9 mouse cellular contexts compared by ENCODE assay signal in genomic region chr9:106242813-106243488, GRCm38 (mm10). TPM values are rescaled to one million over a fixed set of nuclear protein-coding genes. Genes with fewer than 3 reads are reported as not detected.
DNase-seq lines count a peak whose midpoint lies in the region; ATAC-seq and TF ChIP-seq lines count a peak whose summit lies in the region.
"Had no signal": no experiment of that assay in that cellular context is flagged by ENCODE, and none has a peak within 500 bp of the region (broad histone marks: within the 10 kb centered on the region; RNA-seq: fewer than 3 reads in every experiment).

No protein-coding gene starts in this region.

- no peak for TF ChIP-seq CTCF in hindbrain, postnatal 0 days (IDR thresholded peaks at IDR 0.05; ENCODE audit: low read depth)

- H3K4me2 ChIP-seq in hindbrain, postnatal 0 days (ENCODE audit: low read depth, low read length), result no peak overlapping the region
- H3K4me2 ChIP-seq in hindbrain, embryonic 12.5 days (replicated peaks), result no peak overlapping the region
- H3K4me2 ChIP-seq in forebrain, embryonic 15.5 days (replicated peaks), result no peak overlapping the region

- DNase-seq in hindbrain, postnatal 0 days (ENCODE audit: low spot score), result peak; percentile 45
- peak; percentile 89 for DNase-seq in cerebellum, adult 9-10 months
- peak; percentile 69 for DNase-seq in lung, postnatal 25 days (ENCODE audit: low spot score)
- DNase-seq in right cerebral cortex, postnatal 4 days, result no peak
- no peak for DNase-seq in layer of hippocampus, adult 11-12 months (ENCODE audit: low spot score)

- H3K4me3 ChIP-seq in hindbrain, postnatal 0 days (ENCODE audit: low read length), result no peak overlapping the region
- no peak overlapping the region for H3K4me3 ChIP-seq in hindbrain, embryonic 12.5 days
- no peak overlapping the region for H3K4me3 ChIP-seq in forebrain, embryonic 15.5 days

- no peak overlapping the region for H3K9ac ChIP-seq in hindbrain, postnatal 0 days (replicated peaks; ENCODE audit: low read length)
- H3K9ac ChIP-seq in hindbrain, embryonic 12.5 days, result no peak overlapping the region
- no peak overlapping the region for H3K9ac ChIP-seq in forebrain, embryonic 15.5 days (replicated peaks)

- H3K36me3 ChIP-seq in hindbrain, postnatal 0 days (ENCODE audit: insufficient read depth, low read length), result peaks cover 35% of the 10 kb centered on the region
- peaks cover 52% of the 10 kb centered on the region for H3K36me3 ChIP-seq in hindbrain, embryonic 12.5 days
- H3K36me3 ChIP-seq in forebrain, embryonic 15.5 days, result peaks cover 49% of the 10 kb centered on the region

- no peaks in the 10 kb centered on the region for H3K9me3 ChIP-seq in hindbrain, postnatal 0 days (ENCODE audit: low read length)
- no peaks in the 10 kb centered on the region for H3K9me3 ChIP-seq in hindbrain, embryonic 12.5 days (replicated peaks)
- H3K9me3 ChIP-seq in forebrain, embryonic 15.5 days, result no peaks in the 10 kb centered on the region

- no peaks in the 10 kb centered on the region for H3K27me3 ChIP-seq in hindbrain, postnatal 0 days (ENCODE audit: insufficient read depth, low read length)
- no peaks in the 10 kb centered on the region for H3K27me3 ChIP-seq in hindbrain, embryonic 12.5 days
- no peaks in the 10 kb centered on the region for H3K27me3 ChIP-seq in forebrain, embryonic 15.5 days

- no peak for ATAC-seq in hindbrain, postnatal 0 days
- ATAC-seq in hindbrain, embryonic 12.5 days (ENCODE audit: low FRiP score), result no peak
- ATAC-seq in hematopoietic stem cell, adult 5-6 weeks (replicated peaks in 1 of 2; ENCODE audit: insufficient read depth in 1 of 2, low FRiP score in 2 of 2, low TSS enrichment in 1 of 2, low read depth in 1 of 2, poor library complexity in 2 of 2, severe bottlenecking in 2 of 2), result peak; percentile 62 to 67
- ATAC-seq in forebrain, embryonic 15.5 days (replicated peaks), result no peak

- peaks cover 13% of the 10 kb centered on the region for H3K4me1 ChIP-seq in hindbrain, postnatal 0 days (ENCODE audit: insufficient read depth, low read length)
- peaks cover 15% of the 10 kb centered on the region for H3K4me1 ChIP-seq in hindbrain, embryonic 12.5 days
- peaks cover 14% of the 10 kb centered on the region for H3K4me1 ChIP-seq in forebrain, embryonic 15.5 days

- 75% methylated on average over 19 of the region's 19 CpGs for WGBS in hindbrain, postnatal 0 days
- WGBS in hindbrain, embryonic 12.5 days, result 74% methylated on average over 19 of the region's 19 CpGs
- WGBS in forebrain, embryonic 15.5 days, result 89% methylated on average over 19 of the region's 19 CpGs

- peak overlapping the region; percentile 27; the same call in 1 of the 2 replicates for H3K27ac ChIP-seq in hindbrain, postnatal 0 days
- H3K27ac ChIP-seq in hindbrain, embryonic 12.5 days, result no peak overlapping the region
- H3K27ac ChIP-seq in forebrain, embryonic 15.5 days (replicated peaks), result no peak overlapping the region

RNA-seq across cellular contexts. Expression of gene Alas1, which starts 5.5 kb away (rescaled TPM):
- total RNA-seq in hindbrain, postnatal 0 days (2014; rRNA removed), result 80.9 and 92.7 TPM in 2 replicates
- 80.4 and 92.3 TPM in 2 replicates for polyA plus RNA-seq in hindbrain, postnatal 0 days (2015; fragmentation: Nextera tagmentation; extraction: Ambion mirVana)
- 79.2 and 92.1 TPM in 2 replicates for polyA plus RNA-seq in hindbrain, embryonic 12.5 days (2016; fragmentation: Nextera tagmentation; extraction: Ambion mirVana)
- 72.1 and 85.4 TPM in 2 replicates for total RNA-seq in hematopoietic stem cell, adult 5-6 weeks (2017)
- 93.6 and 101 TPM in 2 replicates for polyA plus RNA-seq in forebrain, embryonic 15.5 days (2015; fragmentation: Nextera tagmentation; extraction: Ambion mirVana)

RNA-seq across cellular contexts. Expression of gene Tlr9, which starts 20.6 kb away (rescaled TPM):
- total RNA-seq in hindbrain, postnatal 0 days (2014; rRNA removed), result 0.36 and 0.37 TPM in 2 replicates
- 0.09 and 0.11 TPM in 2 replicates for polyA plus RNA-seq in hindbrain, postnatal 0 days (2015; fragmentation: Nextera tagmentation; extraction: Ambion mirVana)
- 0.05 and 0.07 TPM in 2 replicates for polyA plus RNA-seq in hindbrain, embryonic 12.5 days (2016; fragmentation: Nextera tagmentation; extraction: Ambion mirVana)
- 0.84 and 1.4 TPM in 2 replicates for total RNA-seq in hematopoietic stem cell, adult 5-6 weeks (2017)
- polyA plus RNA-seq in forebrain, embryonic 15.5 days (2015; fragmentation: Nextera tagmentation; extraction: Ambion mirVana), result not detected in 2 replicates
- total RNA-seq: MEL had no signal

RNA-seq across cellular contexts. Expression of gene Poc1a, which starts 37.9 kb away (rescaled TPM):
- 9.3 and 9.8 TPM in 2 replicates for total RNA-seq in hindbrain, postnatal 0 days (2014; rRNA removed)
- 9.2 and 10.8 TPM in 2 replicates for polyA plus RNA-seq in hindbrain, postnatal 0 days (2015; fragmentation: Nextera tagmentation; extraction: Ambion mirVana)
- 15.4 and 16.4 TPM in 2 replicates for polyA plus RNA-seq in hindbrain, embryonic 12.5 days (2016; fragmentation: Nextera tagmentation; extraction: Ambion mirVana)
- 13.9 and 14.8 TPM in 2 replicates for total RNA-seq in hematopoietic stem cell, adult 5-6 weeks (2017)
- polyA plus RNA-seq in forebrain, embryonic 15.5 days (2015; fragmentation: Nextera tagmentation; extraction: Ambion mirVana), result 13.1 and 13.4 TPM in 2 replicates

RNA-seq across cellular contexts. Expression of gene Twf2, which starts 40.0 kb away (rescaled TPM):
- 57.4 and 72.6 TPM in 2 replicates for total RNA-seq in hindbrain, postnatal 0 days (2014; rRNA removed)
- 42.0 and 43.9 TPM in 2 replicates for polyA plus RNA-seq in hindbrain, postnatal 0 days (2015; fragmentation: Nextera tagmentation; extraction: Ambion mirVana)
- polyA plus RNA-seq in hindbrain, embryonic 12.5 days (2016; fragmentation: Nextera tagmentation; extraction: Ambion mirVana), result 60.2 and 62.1 TPM in 2 replicates
- total RNA-seq in hematopoietic stem cell, adult 5-6 weeks (2017), result 34.2 and 64.2 TPM in 2 replicates
- polyA plus RNA-seq in forebrain, embryonic 15.5 days (2015; fragmentation: Nextera tagmentation; extraction: Ambion mirVana), result 54.8 and 57.3 TPM in 2 replicates

RNA-seq across cellular contexts. Expression of gene Ppm1m, which starts 43.4 kb away (rescaled TPM):
- 19.0 and 23.3 TPM in 2 replicates for total RNA-seq in hindbrain, postnatal 0 days (2014; rRNA removed)
- 18.5 and 21.2 TPM in 2 replicates for polyA plus RNA-seq in hindbrain, postnatal 0 days (2015; fragmentation: Nextera tagmentation; extraction: Ambion mirVana)
- 32.3 and 37.0 TPM in 2 replicates for polyA plus RNA-seq in hindbrain, embryonic 12.5 days (2016; fragmentation: Nextera tagmentation; extraction: Ambion mirVana)
- total RNA-seq in hematopoietic stem cell, adult 5-6 weeks (2017), result 12.0 and 19.9 TPM in 2 replicates
- 15.4 and 15.8 TPM in 2 replicates for polyA plus RNA-seq in forebrain, embryonic 15.5 days (2015; fragmentation: Nextera tagmentation; extraction: Ambion mirVana)

Comparison
In these comparisons a context has a peak if more than half of its experiments do, and no peak if none do; other contexts are left out.
1. ATAC-seq: peak in hematopoietic stem cell, adult 5-6 weeks (2 of 2); none in hindbrain, postnatal 0 days (single experiment), hindbrain, embryonic 12.5 days (single experiment) and forebrain, embryonic 15.5 days (single experiment).
2. DNase-seq: peak in hindbrain, postnatal 0 days (single experiment), cerebellum, adult 9-10 months (single experiment) and lung, postnatal 25 days (single experiment); none in right cerebral cortex, postnatal 4 days (single experiment) and layer of hippocampus, adult 11-12 months (single experiment).